Mouse (Mus musculus) ES-E14 (cell line): ENCODE results near the gene Ankrd27.

ENCODE experiments used
- CHD2 ChIP-seq: IDR thresholded peaks from 2 replicates; pipeline ENCODE4 v1.6.1; 2014; ENCODE audit warnings: mild to moderate bottlenecking, low read depth, low read length, inconsistent platforms
- HCFC1 ChIP-seq: IDR thresholded peaks from 2 replicates; pipeline ENCODE4 v1.6.1; 2012; ENCODE audit warnings: low read length, inconsistent platforms, borderline replicate concordance; ENCODE audit not compliant: insufficient read depth
- MAFK ChIP-seq: IDR thresholded peaks from 2 replicates; pipeline ENCODE4 v1.6.1; 2014; ENCODE audit warnings: mild to moderate bottlenecking, low read depth, low read length, inconsistent platforms; ENCODE audit not compliant: insufficient read depth
- ZC3H11A ChIP-seq: IDR thresholded peaks from 2 replicates; pipeline ENCODE4 v1.6.1; 2012; ENCODE audit warnings: low read depth, mild to moderate bottlenecking, inconsistent platforms, low read length, borderline replicate concordance
- ZNF384 ChIP-seq: IDR thresholded peaks from 2 replicates; pipeline ENCODE4 v1.6.1; 2012; ENCODE audit warnings: low read depth, low read length, inconsistent platforms

DNA sequence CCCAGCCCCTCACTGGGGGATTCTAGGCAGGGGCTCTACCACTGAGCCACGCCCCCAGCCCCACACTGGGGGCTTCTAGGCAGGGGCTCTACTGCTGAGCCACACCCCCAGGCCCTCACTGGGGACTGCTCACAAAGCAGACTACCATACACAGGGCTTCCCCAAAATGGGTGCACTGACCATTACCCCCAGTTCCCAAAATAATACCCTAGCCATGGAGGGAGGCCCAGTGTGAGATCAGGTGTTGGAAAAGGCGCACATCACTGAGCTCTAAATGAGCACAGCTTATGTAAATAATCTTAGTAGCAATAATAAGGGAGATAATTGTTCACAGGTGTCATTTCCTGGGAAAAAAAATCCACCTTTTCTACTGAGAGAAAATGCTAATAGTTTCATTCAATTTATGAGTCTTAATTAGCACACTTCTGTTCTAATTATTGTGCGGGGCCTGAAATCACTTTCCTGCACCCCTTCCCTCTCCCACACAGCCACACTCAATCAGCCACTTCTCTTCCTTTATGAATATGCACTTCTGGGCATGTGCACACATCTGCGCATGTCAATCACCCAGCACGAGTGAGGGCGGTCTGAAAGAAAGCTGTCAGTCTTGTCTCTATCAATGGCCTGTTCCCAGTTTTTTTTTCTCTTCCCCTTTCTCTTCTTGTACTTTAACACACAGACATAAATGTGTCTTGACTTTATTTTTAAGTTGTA, 97.5 kb downstream of the Ankrd27 start:
- TF ChIP-seq MAFK (no peak), CHD2 (no peak), ZNF384 (no peak), ZC3H11A (no peak), HCFC1 (no peak)
